Mouse (Mus musculus): ENCODE measurements at regions not wholly inside any gene's neighbourhood (a gene's known extent, or its start where the extent isn't known, plus 50 kb on each side); places are given as distances from the start of the nearest gene placed in this dataset.

DNA sequence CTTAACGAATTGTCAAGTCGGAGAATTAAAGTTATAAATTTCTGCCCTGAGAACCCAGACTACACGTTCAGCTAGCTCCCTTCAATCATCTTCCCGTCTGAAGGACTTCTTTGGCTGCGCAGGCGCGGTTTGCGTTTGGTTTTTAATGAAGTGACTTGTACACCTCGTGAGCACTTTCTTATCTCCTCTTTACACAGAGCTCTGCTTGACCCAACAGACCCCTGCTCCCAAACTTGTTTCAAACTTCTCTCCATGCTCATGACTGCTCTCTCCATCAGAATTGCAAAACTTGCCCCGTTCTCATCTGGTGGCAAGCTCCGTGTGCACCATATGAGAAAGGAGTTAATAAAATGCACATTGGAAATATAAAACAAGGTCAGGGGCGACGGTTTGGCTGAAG is 257.2 kb upstream of the Nt5e start:
- DNase-seq (ENCODE audit: low spot score) = no peak

DNA sequence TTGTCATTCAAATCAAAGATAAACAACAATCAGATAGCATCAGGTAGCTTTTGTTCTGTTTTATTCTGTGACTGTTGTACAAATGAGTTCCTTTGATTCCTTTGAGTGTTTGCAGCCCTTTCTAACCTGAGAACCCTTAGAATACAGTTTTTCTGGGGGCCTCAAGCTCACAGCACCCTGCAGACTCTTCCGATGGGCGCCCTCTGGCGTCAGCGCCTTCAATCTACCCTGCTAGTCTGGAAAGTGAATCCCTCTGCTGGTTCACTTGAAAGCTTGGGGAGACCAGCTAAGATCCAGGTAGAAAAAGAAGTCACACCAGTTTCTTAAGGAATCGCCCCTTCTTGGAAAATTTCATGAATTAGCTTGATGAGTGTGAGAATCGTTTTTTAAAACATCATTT is 253.8 kb upstream of the Nt5e start:
- peak; percentile 9 for DNase-seq (ENCODE audit: low spot score)

DNA sequence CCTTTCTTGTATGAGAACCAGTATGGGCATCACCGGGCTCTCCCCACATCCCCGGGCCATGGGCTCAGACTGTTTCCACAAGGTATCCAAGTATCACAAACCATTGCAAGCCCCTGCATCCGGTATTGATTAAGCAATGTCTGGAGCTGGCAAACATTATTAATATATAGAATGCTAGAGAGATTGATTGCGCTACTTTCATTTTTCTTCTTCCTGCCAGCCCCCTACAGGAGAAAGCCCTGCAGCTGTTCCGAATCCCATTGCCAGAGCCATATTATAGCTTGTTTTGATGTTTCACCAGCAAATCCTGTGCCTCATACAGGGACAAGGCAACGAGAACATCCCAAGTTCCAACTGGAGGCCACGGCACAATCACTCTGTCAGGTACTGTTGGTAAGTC is 253.4 kb upstream of the Nt5e start:
- no peak for DNase-seq (ENCODE audit: low spot score)

DNA sequence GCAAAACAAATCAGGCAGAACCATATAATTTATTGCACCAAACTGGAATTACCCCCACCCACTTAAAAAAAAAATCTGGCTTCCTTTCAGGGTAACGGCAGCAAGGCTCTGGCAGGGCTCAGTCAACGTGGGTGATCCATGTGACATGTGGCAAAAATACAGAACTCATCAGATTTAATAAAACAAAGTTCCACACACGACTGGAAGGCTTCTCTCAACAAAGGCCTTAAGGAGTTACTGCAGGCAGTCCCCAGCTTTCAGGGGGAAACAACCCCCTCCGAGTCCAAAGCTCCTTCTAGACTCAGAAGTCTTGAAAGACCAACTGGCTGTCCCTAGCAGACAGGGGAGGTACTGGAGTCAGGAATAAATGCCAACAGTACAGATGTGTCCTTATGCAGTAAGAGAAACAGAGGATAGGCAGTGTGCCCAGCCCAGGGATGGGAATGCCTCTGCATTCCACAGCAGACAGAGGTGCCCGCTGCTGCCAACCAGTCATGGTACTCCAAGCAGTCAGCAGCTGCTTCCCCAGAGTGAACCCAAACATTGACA is 244.0 kb upstream of the Nt5e start:
- DNase-seq (ENCODE audit: low spot score) = no peak

DNA sequence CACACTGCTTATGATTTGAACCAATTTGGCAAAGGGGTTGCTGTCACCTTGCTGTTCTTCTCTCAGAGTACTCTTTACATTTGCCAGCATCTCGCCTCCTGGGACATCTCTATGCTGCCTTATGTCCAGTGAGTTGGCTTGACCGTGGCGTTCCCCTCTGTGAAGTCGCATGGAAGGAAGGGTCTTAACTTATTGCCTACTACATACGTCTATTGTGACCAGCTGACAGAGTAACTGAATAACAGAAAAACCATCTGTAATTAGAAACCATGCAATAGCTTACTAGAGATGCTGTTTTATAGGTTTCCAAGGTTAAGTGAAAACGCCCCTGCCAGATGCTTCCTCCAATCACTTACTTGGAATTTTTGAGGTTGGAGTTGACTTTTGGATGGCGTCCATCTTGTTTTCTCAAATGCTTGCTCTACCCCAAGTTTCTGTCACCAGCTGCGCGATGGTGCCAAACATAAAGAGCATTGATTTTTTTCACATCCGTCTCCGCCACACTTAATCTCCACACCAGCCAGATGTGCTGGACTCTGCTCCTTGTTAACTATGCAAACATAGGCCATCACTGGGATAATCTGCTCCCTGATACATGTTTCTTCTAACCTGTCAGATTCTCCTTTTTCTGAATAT is 241.7 kb upstream of the Nt5e start:
- DNase-seq (ENCODE audit: low spot score) = no peak

DNA sequence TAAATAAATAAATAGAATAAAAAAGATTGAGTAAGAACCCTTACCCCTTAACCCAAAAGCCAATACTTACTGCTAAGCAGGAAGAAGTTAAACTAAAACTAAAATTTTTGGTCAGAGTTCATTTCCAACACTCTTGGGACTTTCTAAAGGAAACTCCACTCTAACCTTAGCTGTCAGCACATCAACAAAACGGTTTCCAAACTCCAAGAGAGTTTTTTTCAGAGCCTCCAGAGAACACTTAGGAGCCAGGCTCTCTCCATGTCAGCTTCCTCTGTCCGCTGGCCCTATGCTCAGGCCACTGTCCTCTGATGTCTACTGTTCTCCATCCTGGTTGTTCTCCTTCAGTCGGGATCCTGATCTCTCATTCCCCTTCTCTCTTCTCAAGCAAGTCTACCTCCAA is 241.1 kb upstream of the Nt5e start:
- no peak for DNase-seq (ENCODE audit: low spot score)

DNA sequence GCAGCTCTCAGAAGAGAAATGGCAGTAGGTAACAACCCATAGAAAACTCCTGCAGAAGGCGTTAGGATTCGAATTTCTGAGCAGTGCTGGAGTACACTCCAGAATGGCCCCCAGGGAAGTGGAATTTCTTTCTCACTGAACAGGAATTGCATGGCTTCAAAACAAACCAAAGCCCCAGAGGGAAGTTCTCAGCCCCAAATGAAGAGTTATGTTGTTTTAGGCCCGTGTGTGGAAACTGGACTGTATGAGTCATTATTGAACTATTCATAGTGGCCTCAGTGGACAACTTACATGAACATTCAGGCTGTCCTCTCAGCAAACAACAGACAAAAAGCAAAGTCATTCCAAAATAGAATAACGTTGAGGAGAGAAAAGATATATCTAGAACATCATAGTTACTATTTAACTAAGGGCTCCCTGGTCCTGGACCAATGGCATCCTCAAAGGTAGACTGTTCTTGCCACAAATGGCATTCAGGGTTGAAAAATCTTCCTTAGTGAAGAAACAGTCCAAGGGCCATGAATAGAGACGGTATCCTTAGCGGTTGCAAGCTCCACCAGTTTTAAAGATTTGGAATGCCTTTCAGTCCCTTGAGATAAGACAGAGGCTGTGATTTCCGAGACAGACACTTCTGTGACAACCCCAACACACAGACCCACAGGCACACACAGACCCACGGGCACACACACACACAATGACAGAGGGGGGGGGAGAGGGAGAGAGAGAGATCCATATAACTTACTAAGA is 235.0 kb upstream of the Nt5e start:
- DNase-seq (ENCODE audit: low spot score) = no peak

DNA sequence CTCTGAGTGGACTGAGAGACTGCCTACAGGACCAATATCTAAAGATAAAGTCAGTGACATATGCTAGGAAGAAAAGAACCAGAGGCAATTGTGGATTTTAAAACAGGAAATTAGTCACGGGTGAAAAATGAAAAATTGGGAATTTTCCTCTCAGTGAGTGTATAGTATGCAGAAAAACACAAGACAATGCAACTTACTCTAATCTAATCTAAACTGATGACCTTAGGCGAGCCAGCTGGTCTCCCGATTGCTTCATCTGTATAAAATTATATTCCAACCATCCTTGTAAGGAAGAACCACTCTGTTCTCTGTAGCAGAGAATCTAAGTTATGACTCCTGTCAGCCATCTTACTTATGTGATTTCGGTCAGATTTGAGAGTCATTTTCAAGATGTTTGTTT is 234.4 kb upstream of the Nt5e start:
- no peak for DNase-seq (ENCODE audit: low spot score)

DNA sequence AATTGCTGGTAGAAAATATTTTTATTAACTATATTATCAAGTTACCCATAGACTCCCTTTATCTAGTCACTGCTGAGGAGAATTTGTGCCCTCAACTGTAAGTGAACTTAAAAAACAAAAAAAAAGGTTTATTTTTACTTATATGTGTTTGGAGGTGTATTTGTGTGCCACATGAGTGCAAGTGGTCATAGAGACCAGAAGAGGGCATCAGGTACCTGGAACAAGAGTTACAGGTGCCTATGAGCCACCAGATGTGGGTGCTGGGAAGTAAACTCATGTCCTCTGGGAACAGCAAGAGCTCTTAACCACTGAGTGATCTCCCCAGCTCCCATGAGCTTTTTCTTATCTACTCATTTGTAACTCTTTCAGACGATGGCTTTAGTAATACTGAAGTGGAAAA is 213.9 kb upstream of the Nt5e start:
- DNase-seq (ENCODE audit: low spot score) = no peak

DNA sequence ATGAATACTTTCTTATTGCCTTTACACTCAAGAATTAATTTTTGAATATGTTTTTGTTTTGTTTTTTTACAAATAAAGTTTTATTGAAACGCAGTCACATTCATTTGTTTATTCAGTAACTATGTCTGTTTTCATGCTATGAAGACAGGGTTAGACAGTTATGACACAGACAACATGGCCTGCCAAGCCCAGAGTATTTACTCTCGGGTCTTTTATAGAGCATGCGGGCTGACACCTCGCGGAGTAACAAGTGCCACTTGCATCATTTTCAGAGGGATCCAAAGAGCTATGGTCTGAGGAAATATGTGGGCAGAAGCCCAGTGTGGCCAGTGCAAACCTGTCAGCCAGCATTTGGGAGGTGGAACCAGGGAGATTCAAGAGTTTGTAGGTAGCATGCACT is 206.5 kb upstream of the Nt5e start:
- no peak for DNase-seq (ENCODE audit: low spot score)

DNA sequence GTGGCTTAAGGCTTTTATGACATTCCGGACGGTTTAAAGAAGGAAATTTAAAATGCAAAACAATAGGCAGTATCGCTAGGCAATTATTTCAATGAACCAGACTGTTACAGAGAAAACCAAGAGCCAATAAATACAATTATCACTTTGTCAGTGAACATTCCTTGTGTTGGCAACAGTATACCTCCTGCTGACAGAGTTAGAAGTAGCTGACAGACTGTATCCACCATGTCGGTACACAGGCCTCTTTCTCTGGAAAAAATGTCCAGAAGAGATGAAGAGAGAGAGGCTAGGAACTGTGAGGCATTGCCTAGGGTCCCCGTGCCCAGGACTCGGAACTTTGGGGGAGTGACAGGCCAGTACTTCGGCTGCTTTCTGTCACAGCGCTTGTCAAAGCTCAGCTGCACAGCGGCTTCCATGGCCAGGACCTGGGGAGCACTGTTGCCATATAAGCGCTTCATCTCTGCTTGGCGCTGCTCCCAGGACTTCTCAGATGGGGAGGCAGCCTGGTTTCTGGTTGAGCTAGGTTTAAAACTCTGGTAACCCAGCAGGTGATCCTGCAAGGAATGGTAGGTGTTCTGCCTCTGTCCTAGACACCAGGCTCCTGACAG is 205.9 kb upstream of the Nt5e start:
- DNase-seq (ENCODE audit: low spot score) = no peak

DNA sequence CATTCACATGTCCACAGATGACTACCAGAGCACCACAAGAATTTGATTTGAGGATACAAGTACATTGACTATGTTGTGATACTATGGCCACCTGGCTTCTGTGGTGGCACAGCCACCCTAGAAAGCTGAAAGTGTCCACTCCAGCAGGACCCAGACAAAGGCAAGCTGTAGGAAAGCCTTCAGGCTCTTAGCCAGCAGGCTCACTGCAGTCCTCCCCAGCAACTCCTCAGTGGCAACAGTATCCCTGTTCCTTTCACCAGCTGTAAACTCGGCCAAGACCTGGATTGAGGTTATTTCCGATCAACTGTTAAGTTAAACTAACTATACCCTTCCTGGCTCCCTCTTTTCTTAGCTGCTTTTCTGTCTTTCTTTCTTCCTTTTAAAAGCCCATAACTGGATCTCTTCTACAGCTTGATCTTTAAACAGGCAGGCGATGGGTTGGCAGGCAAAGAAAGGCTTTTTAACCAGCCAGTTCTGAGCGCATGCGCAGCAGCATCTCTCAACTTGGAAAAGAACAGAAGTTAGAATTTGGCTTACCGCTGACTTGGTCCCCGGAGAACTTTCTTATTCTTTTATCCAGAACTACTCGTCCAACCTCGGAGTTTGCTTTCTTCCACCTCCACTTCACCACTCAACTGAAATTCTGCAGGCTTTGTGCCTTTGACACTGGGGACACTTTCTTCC is 202.5 kb upstream of the Nt5e start:
- DNase-seq (ENCODE audit: low spot score) = no peak

DNA sequence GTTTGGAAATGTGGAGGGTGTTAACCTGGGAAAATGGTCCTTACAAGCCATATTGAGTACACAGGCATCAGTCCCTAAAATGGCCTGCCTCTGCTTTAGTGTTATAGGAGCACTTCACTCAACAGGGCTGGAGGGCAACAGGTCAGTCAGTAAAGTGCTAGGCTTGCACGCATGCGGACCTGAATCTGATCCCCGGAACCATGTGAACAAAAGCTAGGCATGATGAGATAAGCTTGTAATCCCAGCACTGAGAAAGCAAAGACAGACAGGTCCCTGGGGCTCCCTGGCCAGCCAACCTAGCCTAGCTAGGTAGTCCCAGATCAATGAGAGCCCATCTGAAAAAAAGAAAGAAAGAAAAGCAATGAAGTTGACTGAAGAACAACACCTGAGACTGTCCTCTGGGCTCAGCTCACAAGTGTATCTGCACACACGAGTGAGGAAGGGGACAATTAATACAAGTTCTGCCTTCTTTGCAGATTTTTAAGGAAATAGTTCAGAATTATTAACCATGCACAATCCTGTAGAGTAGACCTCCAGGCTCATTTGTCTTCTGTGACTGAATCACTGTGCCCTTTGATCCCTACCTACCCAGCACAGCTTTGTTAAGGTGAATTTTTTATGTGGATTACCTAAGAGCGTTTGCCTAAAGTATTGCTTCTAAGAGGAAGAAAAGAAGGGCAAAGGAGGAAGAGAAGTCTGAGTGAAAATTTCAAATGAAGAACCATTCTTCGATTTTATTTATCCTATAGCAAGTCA is 163.8 kb upstream of the Nt5e start:
- no peak for DNase-seq (ENCODE audit: low spot score)

DNA sequence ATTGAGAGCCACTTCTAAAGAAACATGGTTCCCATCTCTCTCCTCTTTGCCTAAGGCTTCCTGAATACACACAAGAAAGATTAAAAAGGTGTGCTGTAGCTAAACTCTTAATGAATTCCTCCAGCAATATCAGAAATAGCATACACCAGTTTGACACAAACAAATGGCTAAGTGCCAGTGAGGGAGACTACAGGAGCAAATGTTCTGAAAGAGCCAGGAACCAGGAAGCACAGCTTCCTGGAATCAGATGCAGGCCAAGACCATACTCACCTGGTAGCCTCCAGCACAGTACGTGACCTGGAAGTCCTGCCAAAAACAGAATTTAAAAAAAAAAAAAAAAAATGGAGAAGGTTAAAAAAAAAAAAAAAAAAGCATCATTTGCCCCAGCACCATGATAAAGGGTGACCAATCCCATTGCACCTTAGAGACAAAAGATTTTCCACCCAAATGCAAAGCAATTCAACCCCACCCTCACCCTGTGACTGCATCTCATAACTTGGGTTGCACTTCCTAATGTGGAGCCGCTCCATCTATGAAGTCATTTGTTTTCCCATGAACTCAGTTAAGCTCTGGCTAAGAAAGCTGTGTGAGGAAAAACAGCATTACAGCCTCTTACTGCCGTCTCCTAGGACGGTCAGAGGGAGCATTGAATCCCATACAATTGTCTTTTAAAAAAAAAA is 149.3 kb upstream of the Nt5e start:
- DNase-seq (ENCODE audit: low spot score) = no peak

DNA sequence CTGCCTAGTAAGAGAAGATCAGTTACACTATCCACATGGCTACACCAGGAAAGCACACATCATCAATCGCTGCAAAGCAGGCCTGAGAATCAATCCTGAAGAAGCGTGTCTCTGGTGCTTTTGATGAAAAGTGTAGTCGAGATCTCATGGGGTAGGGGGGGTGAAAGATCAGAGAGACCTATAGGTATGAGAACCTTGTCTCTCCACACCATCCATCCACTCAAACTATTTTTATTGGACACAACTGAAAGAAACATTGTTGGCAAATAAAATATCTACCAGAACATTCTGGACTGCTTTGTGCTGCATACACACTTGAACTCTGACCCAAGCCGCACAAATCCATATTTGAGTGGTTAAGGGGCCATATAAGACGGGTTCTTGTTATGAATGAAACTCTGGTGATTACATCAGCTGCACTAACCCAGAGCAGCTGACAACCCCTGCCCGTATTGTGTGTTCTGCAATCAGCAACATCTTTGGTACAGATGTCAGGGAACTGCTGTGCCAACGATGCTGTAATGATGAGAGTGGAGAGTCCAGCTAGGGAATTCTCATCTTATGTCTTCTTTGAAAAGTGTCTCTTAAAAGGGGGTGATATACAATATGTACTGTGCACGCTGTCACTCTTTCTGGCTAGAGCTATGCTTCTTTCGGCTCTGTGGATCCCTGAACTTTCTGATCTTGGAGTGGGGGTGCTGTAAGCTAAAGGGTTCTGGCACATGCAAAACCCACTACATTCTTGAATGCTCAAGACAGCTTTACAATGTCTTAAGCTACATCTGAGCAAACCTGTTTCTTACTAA is 145.6 kb upstream of the Nt5e start:
- no peak for DNase-seq (ENCODE audit: low spot score)

DNA sequence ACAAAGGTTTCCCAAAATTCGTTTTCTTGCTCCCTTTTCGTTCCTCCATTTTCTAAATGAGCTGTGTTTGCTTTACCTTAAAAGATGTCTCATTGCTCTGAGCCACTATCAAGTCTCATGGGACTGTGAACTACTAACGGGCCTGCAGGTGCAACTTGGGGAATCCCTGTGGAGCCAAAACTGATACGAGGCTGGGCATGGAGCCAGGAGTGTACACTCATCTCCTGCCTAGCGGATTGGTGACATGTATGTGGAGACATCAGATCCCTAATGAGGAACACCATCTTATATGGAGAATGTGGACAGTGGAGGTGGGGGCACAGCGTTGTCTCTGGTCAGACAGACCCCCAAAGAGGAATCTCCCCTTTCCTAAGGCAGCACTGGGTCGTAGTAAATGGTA is 119.6 kb upstream of the Nt5e start:
- no peak for DNase-seq (ENCODE audit: low spot score)

DNA sequence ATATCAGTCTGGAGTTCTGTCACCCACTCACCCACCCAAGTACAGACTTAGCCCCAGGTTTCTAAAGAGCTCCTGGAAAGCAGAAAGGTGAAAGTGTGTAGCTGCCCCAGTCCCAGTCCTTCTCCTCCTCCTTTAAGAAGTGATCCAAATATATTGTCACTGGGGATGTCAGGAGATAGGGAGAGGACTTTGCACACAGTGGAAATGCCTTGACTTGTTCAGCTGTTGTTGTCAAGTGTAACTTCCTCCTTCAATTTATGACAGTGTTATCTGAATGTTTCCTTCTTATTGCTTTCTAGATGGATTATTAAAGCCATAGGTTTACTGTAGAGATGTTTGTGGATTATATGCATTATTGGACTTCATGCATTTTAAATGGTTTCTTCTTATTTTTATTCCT is 119.0 kb upstream of the Nt5e start:
- no peak for DNase-seq (ENCODE audit: low spot score)

DNA sequence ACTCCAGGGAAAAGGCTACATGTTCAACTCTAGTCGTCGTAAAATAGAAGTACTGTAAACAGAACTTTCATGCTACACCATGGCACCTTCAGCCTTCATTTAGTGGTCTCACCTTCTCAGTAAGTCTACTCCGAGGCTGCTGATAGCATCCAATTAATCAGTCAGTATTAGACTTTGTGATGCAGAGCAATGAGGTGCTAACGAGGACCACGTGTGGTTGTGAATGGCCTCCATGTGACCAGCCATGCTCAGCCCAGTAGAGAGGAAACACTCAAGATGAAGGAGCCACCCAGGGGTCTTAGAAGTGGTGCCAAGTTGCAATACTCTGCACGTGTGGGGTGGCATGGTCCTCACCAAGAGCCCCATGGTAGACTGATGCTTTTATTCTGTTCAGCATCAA is 112.2 kb upstream of the Nt5e start:
- DNase-seq (ENCODE audit: low spot score) = no peak

DNA sequence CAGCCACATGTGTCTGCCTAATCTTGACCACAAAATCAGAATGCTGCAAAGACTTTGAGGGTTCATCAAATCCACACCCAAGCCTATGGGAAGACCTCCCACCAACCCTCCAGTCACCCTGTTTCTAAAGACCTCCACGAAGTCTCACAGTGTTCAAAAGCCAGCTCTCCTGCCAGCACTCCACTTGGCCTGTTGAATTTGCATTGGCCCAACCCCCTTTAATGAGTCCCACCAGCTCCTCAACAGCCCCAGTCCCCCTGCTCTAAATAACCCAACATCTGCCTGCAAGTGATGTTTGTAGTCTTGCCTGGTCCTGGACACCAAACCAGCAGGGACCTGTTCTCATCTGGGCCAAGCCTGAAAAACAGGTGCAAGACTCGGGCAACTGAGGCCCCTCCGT is 106.6 kb upstream of the Nt5e start:
- no peak for DNase-seq (ENCODE audit: low spot score)

DNA sequence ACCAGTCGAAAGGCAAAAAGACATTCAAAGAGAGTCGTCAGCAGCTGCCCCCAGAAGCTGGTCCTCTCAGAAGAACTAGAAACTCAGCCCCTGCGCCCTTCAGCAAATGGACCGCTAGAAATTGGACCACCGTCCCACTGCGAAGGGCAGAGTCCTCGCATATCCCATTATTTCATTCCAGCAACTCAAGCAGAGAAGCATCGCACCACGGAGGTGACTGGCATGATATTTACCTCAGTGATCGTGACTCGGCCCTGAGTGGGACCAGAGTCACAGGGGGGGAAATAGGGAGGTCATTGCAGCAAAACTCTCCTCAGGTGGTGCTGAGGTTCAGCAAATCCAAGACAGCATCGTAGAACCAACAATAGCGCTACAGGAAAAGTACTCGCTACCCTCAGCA is 105.7 kb upstream of the Nt5e start:
- no peak for DNase-seq (ENCODE audit: low spot score)
